Mouse (Mus musculus) liver, adult (tissue): Measurements from ENCODE around the gene Asb4.

ENCODE experiments used
- GATA4 ChIP-seq: IDR thresholded peaks from 2 replicates; pipeline ENCODE4 v1.6.1; 2014; ENCODE audit warnings: mild to moderate bottlenecking, low read length; ENCODE audit not compliant: insufficient replicate concordance

The Asb4 gene

GRCm38 (mm10) chr6:5481066-5481465, 97.9 kb downstream of the Asb4 start:
- TF ChIP-seq GATA4, result no peak

- TF ChIP-seq GATA4, result no peak
Measured at GRCm38 (mm10) chr6:5482270-5482783, 99.1 kb downstream of the Asb4 start.
